Mouse (Mus musculus) kidney, postnatal 14 days (tissue): ENCODE measurements around the gene Sult5a1.
"Not testable (repeated sequence)": the region's sequence is repeated elsewhere in the genome, so short reads cannot be mapped to it uniquely, and the experiment has no call there.

Experiments
- DNase-seq: peaks from one replicate; pipeline ENCODE4 v3.0.0; 2022; ENCODE audit warnings: mixed read lengths

The Sult5a1 gene

GRCm38 (mm10) chr8:123134149-123134713, 23.9 kb downstream of the Sult5a1 start:
- DNase-seq: no peak

GRCm38 (mm10) chr8:123132953-123133352, 25.2 kb downstream of the Sult5a1 start:
- no peak for DNase-seq

GRCm38 (mm10) chr8:123131041-123131440, 27.1 kb downstream of the Sult5a1 start:
- no peak for DNase-seq

GRCm38 (mm10) chr8:123126193-123126816, 31.8 kb downstream of the Sult5a1 start:
- DNase-seq: peak; percentile 83

- DNase-seq: no peak
These were observed 35.4 kb downstream of the Sult5a1 start for GRCm38 (mm10) chr8:123122670-123123069.

- no peak for DNase-seq
These were observed 36.1 kb downstream of the Sult5a1 start for GRCm38 (mm10) chr8:123122059-123122458.

GRCm38 (mm10) chr8:123117744-123118143, 40.4 kb downstream of the Sult5a1 start:
- DNase-seq: no peak

- no peak for DNase-seq
These were observed 40.9 kb downstream of the Sult5a1 start, which contains the start of gene Cpne7 for GRCm38 (mm10) chr8:123117127-123117731. Gene Cpne7 (plus strand): TSS chr8:123117374.

- no peak for DNase-seq
These were observed 43.5 kb downstream of the Sult5a1 start for GRCm38 (mm10) chr8:123114644-123115043.

GRCm38 (mm10) chr8:123113908-123114469, 44.1 kb downstream of the Sult5a1 start:
- peak; percentile 44 for DNase-seq

- DNase-seq: no peak
These were observed 45.2 kb downstream of the Sult5a1 start for GRCm38 (mm10) chr8:123112892-123113291.

GRCm38 (mm10) chr8:123110649-123111048, 47.5 kb downstream of the Sult5a1 start:
- peak; percentile 43 for DNase-seq

- DNase-seq: no peak
These were observed 49.2 kb downstream of the Sult5a1 start for GRCm38 (mm10) chr8:123108953-123109352.

GRCm38 (mm10) chr8:123108010-123108409, 50.1 kb downstream of the Sult5a1 start:
- no peak for DNase-seq

- DNase-seq: no peak
These were observed 51.6 kb downstream of the Sult5a1 start for GRCm38 (mm10) chr8:123106531-123106930.

GRCm38 (mm10) chr8:123105553-123106326, 52.4 kb downstream of the Sult5a1 start:
- peak; percentile 34 for DNase-seq

- no peak for DNase-seq
These were observed 53.9 kb downstream of the Sult5a1 start for GRCm38 (mm10) chr8:123104046-123104767.

- DNase-seq: no peak
These were observed 54.8 kb downstream of the Sult5a1 start for GRCm38 (mm10) chr8:123103285-123103684.

GRCm38 (mm10) chr8:123102855-123103254, 55.3 kb downstream of the Sult5a1 start:
- not testable (repeated sequence) for DNase-seq

- peak; percentile 98 for DNase-seq
These were observed 56.1 kb downstream of the Sult5a1 start, which contains the start of gene Rpl13 for GRCm38 (mm10) chr8:123101735-123102685. Gene Rpl13 (plus strand): TSS chr8:123102350.

- DNase-seq: no peak
These were observed 56.9 kb downstream of the Sult5a1 start for GRCm38 (mm10) chr8:123101244-123101643.
